Mouse (Mus musculus): ENCODE data around the gene Anks3. TPM values are rescaled to one million over a fixed set of nuclear protein-coding genes. Genes with fewer than 3 reads are reported as not detected.

Gene Anks3
- polyA plus RNA-seq, 1 experiment from 2014 or later: 54.1 TPM

DNA sequence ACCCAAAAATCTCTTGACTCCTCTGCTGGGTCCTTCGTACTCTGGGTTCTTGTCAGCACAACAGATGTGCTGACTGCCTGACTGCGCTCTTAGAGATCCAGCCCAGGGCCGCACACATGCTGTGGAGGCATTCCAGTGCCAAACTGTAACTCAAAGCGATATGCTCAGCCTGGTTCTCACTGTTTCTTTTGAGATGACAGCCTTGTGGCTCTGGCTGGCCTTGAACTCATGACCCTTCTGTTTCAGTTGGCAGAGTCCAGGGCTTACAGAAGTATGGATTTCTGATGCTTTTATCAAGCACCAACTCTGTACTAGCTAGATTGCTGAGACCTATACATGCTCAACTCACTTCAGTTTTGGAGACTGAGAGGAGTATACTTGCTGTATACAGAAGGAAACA lies 29.3 kb upstream of the Anks3 start:
- ATAC-seq (replicated peaks; ENCODE audit: low FRiP score, low read depth): no peak
- WGBS: 85% methylated on average over 4 of the region's 4 CpGs
- no peak for DNase-seq (ENCODE audit: low spot score)
- no peak overlapping the region for H3K4me2 ChIP-seq (ENCODE audit: low read length)
- no peaks in the 10 kb centered on the region for H3K27me3 ChIP-seq (ENCODE audit: insufficient read depth, low read length)
- no peak overlapping the region for H3K27ac ChIP-seq
- H3K4me3 ChIP-seq (replicated peaks; ENCODE audit: low read depth, low read length): no peak overlapping the region
- H3K4me1 ChIP-seq (replicated peaks; ENCODE audit: insufficient read depth, low read length): no peaks in the 10 kb centered on the region; the same call in 1 of the 2 replicates
- no peak for TF ChIP-seq CTCF (IDR thresholded peaks at IDR 0.05; ENCODE audit: low read depth)
- H3K9me3 ChIP-seq (replicated peaks; ENCODE audit: low read length): no peaks in the 10 kb centered on the region
- H3K9ac ChIP-seq (ENCODE audit: low read depth, low read length): no peak overlapping the region
- H3K36me3 ChIP-seq (ENCODE audit: insufficient read depth, low read length): no peaks in the 10 kb centered on the region

- TF ChIP-seq CTCF (IDR thresholded peaks at IDR 0.05; ENCODE audit: low read depth): no peak
- Histone ChIP-seq H3K36me3 (ENCODE audit: insufficient read depth, low read length) (no peaks in the 10 kb centered on the region), H3K9me3 (replicated peaks; ENCODE audit: low read length) (no peaks in the 10 kb centered on the region), H3K9ac (ENCODE audit: low read depth, low read length) (no peak overlapping the region), H3K27me3 (ENCODE audit: insufficient read depth, low read length) (no peaks in the 10 kb centered on the region), H3K4me2 (ENCODE audit: low read length) (no peak overlapping the region), H3K27ac (no peak overlapping the region), H3K4me3 (replicated peaks; ENCODE audit: low read depth, low read length) (no peak overlapping the region), H3K4me1 (replicated peaks; ENCODE audit: insufficient read depth, low read length) (no peaks in the 10 kb centered on the region)
- ATAC-seq (replicated peaks; ENCODE audit: low FRiP score, low read depth) (no peak), DNase-seq (ENCODE audit: low spot score) (no peak)
- WGBS: 95% methylated on average over 12 of the region's 12 CpGs
Measured at GRCm38 (mm10) chr16:4984717-4985116, 20.7 kb upstream of the Anks3 start.

DNA sequence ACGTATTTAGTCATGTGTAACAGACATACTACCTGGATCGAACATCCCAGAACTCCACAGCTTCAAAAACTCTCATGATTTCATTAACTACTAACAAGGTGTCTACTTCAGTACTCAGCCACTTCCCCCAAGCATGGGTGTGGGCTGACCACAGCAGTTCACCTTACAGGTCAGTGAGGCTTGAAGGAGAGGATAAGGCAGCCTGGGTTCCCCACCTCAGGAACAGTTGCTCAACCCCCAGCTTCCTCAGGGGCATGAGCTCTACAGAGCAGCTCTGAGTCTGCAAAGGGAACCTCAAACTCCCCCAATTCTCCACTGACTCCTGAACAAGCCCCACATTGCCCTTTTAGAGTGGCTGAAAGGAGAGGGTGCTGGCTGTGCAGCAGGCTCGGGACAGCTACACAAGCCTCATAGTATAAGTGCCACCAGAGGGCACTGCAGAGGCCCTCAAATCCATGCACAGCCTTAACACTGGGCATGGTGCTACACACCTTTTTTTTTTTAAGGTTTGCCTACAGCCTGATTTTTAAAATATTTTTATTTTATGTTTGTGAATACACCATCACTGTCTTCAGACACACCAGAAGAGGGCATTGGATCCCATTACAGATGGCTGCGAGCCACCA lies 15.9 kb upstream of the Anks3 start:
- no peaks in the 10 kb centered on the region for H3K9me3 ChIP-seq (replicated peaks; ENCODE audit: low read length)
- no peak overlapping the region for H3K9ac ChIP-seq (ENCODE audit: low read depth, low read length)
- no peak overlapping the region for H3K27ac ChIP-seq
- 64% methylated on average over 4 of the region's 4 CpGs for WGBS
- H3K36me3 ChIP-seq (ENCODE audit: insufficient read depth, low read length): no peaks in the 10 kb centered on the region
- H3K4me2 ChIP-seq (ENCODE audit: low read length): no peak overlapping the region
- ATAC-seq (replicated peaks; ENCODE audit: low FRiP score, low read depth) (peak; percentile 59; the same call in 1 of the 2 replicates), DNase-seq (ENCODE audit: low spot score) (peak; percentile 60)
- no peaks in the 10 kb centered on the region for H3K4me1 ChIP-seq (replicated peaks; ENCODE audit: insufficient read depth, low read length)
- no peak overlapping the region for H3K4me3 ChIP-seq (replicated peaks; ENCODE audit: low read depth, low read length)
- peak; percentile 71 for TF ChIP-seq CTCF (IDR thresholded peaks at IDR 0.05; ENCODE audit: low read depth)
- no peaks in the 10 kb centered on the region for H3K27me3 ChIP-seq (ENCODE audit: insufficient read depth, low read length)

DNA sequence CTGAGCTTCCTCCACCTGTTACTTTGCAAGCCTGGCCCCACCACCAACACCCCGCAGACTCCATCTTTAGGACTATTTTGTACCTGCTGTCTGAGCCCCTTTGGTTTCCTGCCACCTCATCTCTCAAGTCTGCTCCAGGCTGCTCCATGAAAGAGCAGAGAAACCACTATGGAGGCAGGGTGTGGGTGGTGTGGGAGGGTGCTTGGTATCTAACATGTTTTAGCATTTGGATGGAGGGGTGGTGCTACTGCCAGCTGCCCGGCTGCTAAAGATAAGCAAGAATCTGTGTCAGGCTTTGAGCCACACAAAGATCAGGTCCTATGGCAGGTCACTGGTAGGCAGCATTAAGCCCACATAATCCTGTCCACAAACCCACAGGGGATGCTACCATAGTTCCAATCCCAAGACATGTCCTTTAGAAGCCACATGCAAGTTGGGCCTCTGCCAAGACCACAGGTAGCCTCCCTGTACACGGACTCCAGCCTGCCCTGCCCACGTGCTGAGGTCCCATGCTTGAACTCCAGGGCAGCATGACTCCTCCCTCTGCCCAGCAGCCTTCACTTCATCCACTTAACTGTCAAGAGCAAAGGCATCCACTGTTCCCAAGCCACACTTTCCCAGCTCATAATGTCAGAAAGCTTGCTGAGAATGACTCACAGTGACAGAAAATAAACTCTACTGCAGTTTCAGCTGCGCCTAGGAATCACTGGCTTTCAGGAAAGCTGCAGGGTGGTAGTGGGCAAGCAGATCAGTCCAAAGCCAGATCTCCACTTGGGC lies 14.5 kb upstream of the Anks3 start:
- ATAC-seq (replicated peaks; ENCODE audit: low FRiP score, low read depth): no peak
- no peak for DNase-seq (ENCODE audit: low spot score)
- H3K27me3 ChIP-seq (ENCODE audit: insufficient read depth, low read length): no peaks in the 10 kb centered on the region
- no peaks in the 10 kb centered on the region for H3K9me3 ChIP-seq (replicated peaks; ENCODE audit: low read length)
- no peak overlapping the region for H3K9ac ChIP-seq (ENCODE audit: low read depth, low read length)
- H3K4me1 ChIP-seq (replicated peaks; ENCODE audit: insufficient read depth, low read length): no peaks in the 10 kb centered on the region
- H3K4me3 ChIP-seq (replicated peaks; ENCODE audit: low read depth, low read length): no peak overlapping the region
- 61% methylated on average over 5 of the region's 5 CpGs for WGBS
- TF ChIP-seq CTCF (IDR thresholded peaks at IDR 0.05; ENCODE audit: low read depth): no peak
- no peak overlapping the region for H3K4me2 ChIP-seq (ENCODE audit: low read length)
- no peak overlapping the region for H3K27ac ChIP-seq
- H3K36me3 ChIP-seq (ENCODE audit: insufficient read depth, low read length): no peaks in the 10 kb centered on the region

GRCm38 (mm10) chr16:4976180-4976579 lies 12.2 kb upstream of the Anks3 start:
- H3K27me3 ChIP-seq (ENCODE audit: insufficient read depth, low read length): no peaks in the 10 kb centered on the region

DNA sequence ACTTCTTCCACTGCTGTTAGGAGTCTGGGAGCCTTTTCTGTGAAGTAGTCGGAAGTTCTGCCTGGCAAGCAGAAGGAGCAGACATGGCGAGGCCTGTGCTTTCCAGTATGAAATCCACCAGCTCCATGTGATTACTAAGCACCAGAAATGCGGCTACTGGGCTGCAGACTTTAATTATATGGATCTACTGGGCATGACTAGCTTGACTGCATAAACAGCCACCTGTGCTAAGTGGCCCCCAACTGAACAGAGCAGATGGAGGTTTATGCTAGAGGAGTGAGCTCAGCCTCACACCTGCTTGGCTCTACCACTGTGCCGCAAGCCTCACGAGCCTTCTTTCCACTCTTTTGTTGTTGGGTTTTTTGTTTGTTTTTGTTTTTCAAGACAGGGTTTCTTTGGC lies 10.5 kb upstream of the Anks3 start:
- WGBS: 85% methylated on average over 5 of the region's 5 CpGs
- Histone ChIP-seq H3K4me3 (replicated peaks; ENCODE audit: low read depth, low read length) (no peak overlapping the region), H3K27ac (no peak overlapping the region), H3K9ac (ENCODE audit: low read depth, low read length) (no peak overlapping the region), H3K4me2 (ENCODE audit: low read length) (no peak overlapping the region), H3K27me3 (ENCODE audit: insufficient read depth, low read length) (no peaks in the 10 kb centered on the region), H3K4me1 (replicated peaks; ENCODE audit: insufficient read depth, low read length) (no peaks in the 10 kb centered on the region), H3K36me3 (ENCODE audit: insufficient read depth, low read length) (no peaks in the 10 kb centered on the region), H3K9me3 (replicated peaks; ENCODE audit: low read length) (no peaks in the 10 kb centered on the region)
- ATAC-seq (replicated peaks; ENCODE audit: low FRiP score, low read depth) (no peak), DNase-seq (ENCODE audit: low spot score) (no peak)
- no peak for TF ChIP-seq CTCF (IDR thresholded peaks at IDR 0.05; ENCODE audit: low read depth)

More at GRCm38 (mm10) chr16:4976180-4976579, 12.2 kb upstream of the Anks3 start:
- Histone ChIP-seq H3K4me1 (replicated peaks; ENCODE audit: insufficient read depth, low read length) (no peaks in the 10 kb centered on the region), H3K4me2 (ENCODE audit: low read length) (no peak overlapping the region), H3K4me3 (replicated peaks; ENCODE audit: low read depth, low read length) (no peak overlapping the region), H3K9ac (ENCODE audit: low read depth, low read length) (no peak overlapping the region), H3K27ac (no peak overlapping the region), H3K9me3 (replicated peaks; ENCODE audit: low read length) (no peaks in the 10 kb centered on the region), H3K36me3 (ENCODE audit: insufficient read depth, low read length) (no peaks in the 10 kb centered on the region)
- ATAC-seq (replicated peaks; ENCODE audit: low FRiP score, low read depth) (no peak), DNase-seq (ENCODE audit: low spot score) (no peak)
- TF ChIP-seq CTCF (IDR thresholded peaks at IDR 0.05; ENCODE audit: low read depth): no peak
- WGBS: 71% methylated on average over 2 of the region's 2 CpGs
